Mouse (Mus musculus) bone marrow macrophage, adult 2 months (primary cell): ENCODE data around the gene Rnf128.

Source experiments
- CTCF ChIP-seq: IDR thresholded peaks from 2 replicates; pipeline ENCODE4 v1.5.1; 2012; ENCODE audit warnings: low read depth, mild to moderate bottlenecking, low read length, moderate library complexity
- POLR2A ChIP-seq: IDR thresholded peaks from 2 replicates; pipeline ENCODE4 v1.6.1; 2012; ENCODE audit warnings: mild to moderate bottlenecking, low read depth, low read length, borderline replicate concordance

DNA sequence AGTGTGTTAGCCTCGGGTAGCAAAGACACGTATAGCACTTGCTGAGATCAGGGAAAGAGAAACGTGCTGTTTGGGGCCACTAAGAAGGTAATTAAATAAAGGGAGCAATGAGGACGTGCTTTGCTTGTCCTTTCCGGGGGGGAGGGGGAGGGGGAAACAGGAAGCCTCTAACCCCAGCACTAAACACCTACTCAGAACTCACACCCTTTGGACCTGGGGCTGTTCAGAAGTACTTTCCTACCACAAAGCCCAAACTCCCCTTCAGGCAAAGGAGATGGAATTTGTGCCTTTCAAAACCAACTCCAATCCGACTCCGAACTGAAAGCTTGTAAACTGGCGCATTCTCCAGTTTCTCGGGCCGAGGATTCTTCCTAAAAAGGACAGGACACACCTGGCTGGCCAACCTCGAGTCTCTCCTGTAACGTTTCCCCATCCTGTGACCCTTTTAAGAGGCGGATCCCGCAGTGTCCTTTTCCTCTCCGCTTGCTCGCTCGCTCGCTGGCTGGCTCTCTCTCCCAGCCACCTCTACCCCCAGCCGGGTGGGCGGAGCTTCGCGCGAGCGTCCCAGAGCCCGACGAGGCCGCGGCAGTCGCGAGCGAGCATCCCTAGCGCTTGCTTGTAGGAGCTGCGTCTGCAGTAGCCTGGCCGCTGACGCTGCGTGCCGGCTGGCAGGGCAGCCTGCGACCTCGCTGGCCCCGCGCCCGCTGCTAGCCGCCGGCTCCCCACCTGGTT lies 47.1 kb downstream of the Rnf128 start:
- TF ChIP-seq CTCF, result no peak
- TF ChIP-seq POLR2A, result no peak
